Mouse (Mus musculus): Measurements from ENCODE around the gene Dtnbp1. TPM values are rescaled to one million over a fixed set of nuclear protein-coding genes. Genes with fewer than 3 reads are reported as not detected.

The Dtnbp1 gene
- polyA plus RNA-seq, 1 experiment from 2014 or later, result 118 TPM

DNA sequence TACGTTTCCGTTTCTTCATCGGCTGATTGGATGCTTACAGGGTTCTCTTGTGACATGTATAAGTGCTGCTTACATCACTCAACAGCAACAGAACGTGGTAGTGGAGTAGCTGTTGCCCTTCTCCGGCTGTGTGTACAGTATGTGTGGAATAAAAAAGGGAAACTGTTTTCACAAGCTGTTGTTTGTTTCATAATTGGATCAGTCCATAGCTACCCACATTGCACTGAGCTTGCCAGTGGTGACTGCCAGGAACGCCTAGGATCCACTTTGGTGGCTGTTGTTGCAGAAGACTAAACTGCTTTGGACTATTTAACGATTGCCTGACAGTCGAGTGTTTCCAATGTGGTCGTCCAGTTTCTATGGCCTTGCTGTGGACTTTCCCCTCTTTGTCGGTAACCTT lies 80.9 kb downstream of the Dtnbp1 start:
- Histone ChIP-seq H3K27ac (ENCODE audit: low read length) (no peak overlapping the region), H3K4me1 (replicated peaks; ENCODE audit: control insufficient read depth, insufficient read depth, low read length) (0 out of 2 replicates have a peak, but pooled peaks cover 2% of the 10 kb centered on the region), H3K27me3 (replicated peaks; ENCODE audit: control insufficient read depth, insufficient read depth, low read length) (no peaks in the 10 kb centered on the region), H3K9ac (replicated peaks; ENCODE audit: low read depth, low read length) (no peak overlapping the region), H3K4me2 (ENCODE audit: low read length) (no peak overlapping the region), H3K9me3 (ENCODE audit: control insufficient read depth, low read length) (no peaks in the 10 kb centered on the region), H3K4me3 (replicated peaks; ENCODE audit: low read length) (no peak overlapping the region), H3K36me3 (ENCODE audit: control insufficient read depth, insufficient read depth) (peaks cover 36% of the 10 kb centered on the region)
- peak; percentile 54 for ATAC-seq
- 37% methylated on average over 10 of the region's 10 CpGs for WGBS

DNA sequence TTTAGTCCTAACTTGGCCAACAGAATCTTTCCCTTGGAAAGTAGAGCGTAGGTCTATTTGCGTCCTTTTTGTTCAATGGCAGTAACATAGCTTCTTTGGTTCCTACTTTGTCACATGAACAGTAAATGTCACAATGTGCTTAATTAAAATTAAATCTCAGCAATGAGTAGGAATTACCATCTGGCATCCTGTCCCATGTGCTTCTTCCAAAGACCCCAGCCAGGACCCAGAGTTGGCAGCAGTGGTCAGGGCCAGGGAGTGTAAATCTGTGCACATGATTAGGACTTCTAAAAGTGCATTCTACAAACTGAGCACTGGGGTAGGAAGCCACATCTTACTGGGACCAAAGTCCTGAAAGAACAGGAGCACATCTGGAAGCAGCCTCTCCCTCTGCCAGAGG lies 83.7 kb downstream of the Dtnbp1 start:
- Histone ChIP-seq H3K27ac (ENCODE audit: low read length) (no peak overlapping the region), H3K27me3 (replicated peaks; ENCODE audit: control insufficient read depth, insufficient read depth, low read length) (no peaks in the 10 kb centered on the region)

DNA sequence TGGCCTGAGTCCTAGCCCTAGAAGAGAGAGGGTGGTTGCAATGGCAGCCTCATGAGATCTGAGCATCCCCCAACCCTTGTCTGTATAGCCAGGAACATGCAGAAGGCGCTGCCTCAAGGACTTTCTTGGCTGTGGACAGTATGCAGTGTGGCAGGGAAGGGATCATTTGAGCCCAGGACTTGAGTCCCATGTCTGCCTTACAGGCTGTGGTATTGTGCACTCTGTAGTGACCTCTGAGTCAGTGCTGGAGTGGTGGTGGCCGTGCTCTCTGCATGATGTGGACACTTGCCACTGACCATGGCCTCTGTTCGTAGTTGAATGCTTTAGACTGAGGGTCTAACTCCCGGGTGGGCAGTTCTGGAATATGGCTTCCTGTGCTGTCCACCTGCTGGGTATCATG lies 84.7 kb downstream of the Dtnbp1 start:
- Histone ChIP-seq H3K9me3 (ENCODE audit: control insufficient read depth, low read length) (no peaks in the 10 kb centered on the region), H3K4me3 (replicated peaks; ENCODE audit: low read length) (no peak overlapping the region), H3K9ac (replicated peaks; ENCODE audit: low read depth, low read length) (no peak overlapping the region), H3K4me1 (replicated peaks; ENCODE audit: control insufficient read depth, insufficient read depth, low read length) (0 out of 2 replicates have a peak, but pooled peaks cover 7% of the 10 kb centered on the region), H3K27ac (ENCODE audit: low read length) (no peak overlapping the region), H3K27me3 (replicated peaks; ENCODE audit: control insufficient read depth, insufficient read depth, low read length) (no peaks in the 10 kb centered on the region), H3K4me2 (ENCODE audit: low read length) (no peak overlapping the region), H3K36me3 (ENCODE audit: control insufficient read depth, insufficient read depth) (peaks cover 50% of the 10 kb centered on the region)
- 96% methylated on average over 4 of the region's 4 CpGs for WGBS
- ATAC-seq, result no peak

More for the DNA sequence above, 83.7 kb downstream of the Dtnbp1 start:
- peak; percentile 39; the same call in 1 of the 2 replicates for ATAC-seq
- Histone ChIP-seq H3K9ac (replicated peaks; ENCODE audit: low read depth, low read length) (no peak overlapping the region), H3K36me3 (ENCODE audit: control insufficient read depth, insufficient read depth) (peaks cover 51% of the 10 kb centered on the region), H3K9me3 (ENCODE audit: control insufficient read depth, low read length) (no peaks in the 10 kb centered on the region), H3K4me1 (replicated peaks; ENCODE audit: control insufficient read depth, insufficient read depth, low read length) (0 out of 2 replicates have a peak, but pooled peaks cover 2% of the 10 kb centered on the region), H3K4me3 (replicated peaks; ENCODE audit: low read length) (no peak overlapping the region), H3K4me2 (ENCODE audit: low read length) (no peak overlapping the region)
- 77% methylated on average over 2 of the region's 2 CpGs for WGBS

DNA sequence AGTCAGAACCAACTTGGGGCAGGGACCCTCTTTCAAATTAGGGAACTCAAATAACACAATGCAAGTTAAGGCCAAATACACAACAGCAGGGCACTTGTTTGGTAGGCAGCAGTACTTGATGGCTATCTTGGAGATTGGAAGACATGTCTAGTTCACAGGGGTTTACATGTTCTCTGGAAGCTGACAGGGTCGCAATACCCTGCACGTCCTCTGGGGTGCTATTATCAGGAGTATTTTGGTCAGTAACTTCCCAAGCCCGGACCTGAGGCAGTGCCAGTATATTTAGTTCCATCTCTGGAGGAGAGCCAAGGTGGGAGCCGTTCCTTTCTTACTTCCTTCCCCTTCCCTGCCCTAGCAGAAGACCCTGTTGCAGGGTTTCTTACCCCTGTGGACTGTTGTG lies 86.0 kb downstream of the Dtnbp1 start:
- Histone ChIP-seq H3K27me3 (replicated peaks; ENCODE audit: control insufficient read depth, insufficient read depth, low read length) (no peaks in the 10 kb centered on the region), H3K4me1 (replicated peaks; ENCODE audit: control insufficient read depth, insufficient read depth, low read length) (0 out of 2 replicates have a peak, but pooled peaks cover 8% of the 10 kb centered on the region), H3K36me3 (ENCODE audit: control insufficient read depth, insufficient read depth) (peaks cover 44% of the 10 kb centered on the region), H3K9ac (replicated peaks; ENCODE audit: low read depth, low read length) (no peak overlapping the region), H3K27ac (ENCODE audit: low read length) (no peak overlapping the region), H3K4me3 (replicated peaks; ENCODE audit: low read length) (no peak overlapping the region), H3K4me2 (ENCODE audit: low read length) (no peak overlapping the region), H3K9me3 (ENCODE audit: control insufficient read depth, low read length) (no peaks in the 10 kb centered on the region)
- no peak for ATAC-seq
- 74% methylated on average over 4 of the region's 4 CpGs for WGBS

DNA sequence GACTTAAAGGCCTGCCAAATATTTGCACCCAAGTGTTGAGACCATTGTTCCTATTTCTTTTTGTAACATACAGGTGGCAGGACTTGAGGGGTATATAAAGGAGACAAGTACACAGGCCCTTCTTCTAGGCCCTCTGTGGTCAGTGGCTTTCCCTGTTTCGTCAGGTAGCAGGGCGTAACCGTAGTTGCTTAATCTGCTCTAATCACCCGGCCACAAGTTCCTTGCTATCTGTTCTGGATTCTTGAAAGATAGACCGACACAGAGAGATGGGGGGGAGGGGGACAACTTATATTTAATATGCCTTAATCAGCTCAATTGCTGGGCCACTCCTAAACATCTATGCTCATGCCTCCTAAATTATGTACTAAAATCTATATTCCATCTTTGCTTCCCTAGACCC lies 86.6 kb downstream of the Dtnbp1 start:
- Histone ChIP-seq H3K9ac (replicated peaks; ENCODE audit: low read depth, low read length) (no peak overlapping the region), H3K4me2 (ENCODE audit: low read length) (no peak overlapping the region), H3K27me3 (replicated peaks; ENCODE audit: control insufficient read depth, insufficient read depth, low read length) (no peaks in the 10 kb centered on the region), H3K36me3 (ENCODE audit: control insufficient read depth, insufficient read depth) (peaks cover 43% of the 10 kb centered on the region), H3K4me3 (replicated peaks; ENCODE audit: low read length) (no peak overlapping the region), H3K27ac (ENCODE audit: low read length) (no peak overlapping the region), H3K4me1 (replicated peaks; ENCODE audit: control insufficient read depth, insufficient read depth, low read length) (0 out of 2 replicates have a peak, but pooled peaks cover 8% of the 10 kb centered on the region), H3K9me3 (ENCODE audit: control insufficient read depth, low read length) (no peaks in the 10 kb centered on the region)
- WGBS, result 91% methylated on average over 5 of the region's 5 CpGs
- ATAC-seq, result no peak

DNA sequence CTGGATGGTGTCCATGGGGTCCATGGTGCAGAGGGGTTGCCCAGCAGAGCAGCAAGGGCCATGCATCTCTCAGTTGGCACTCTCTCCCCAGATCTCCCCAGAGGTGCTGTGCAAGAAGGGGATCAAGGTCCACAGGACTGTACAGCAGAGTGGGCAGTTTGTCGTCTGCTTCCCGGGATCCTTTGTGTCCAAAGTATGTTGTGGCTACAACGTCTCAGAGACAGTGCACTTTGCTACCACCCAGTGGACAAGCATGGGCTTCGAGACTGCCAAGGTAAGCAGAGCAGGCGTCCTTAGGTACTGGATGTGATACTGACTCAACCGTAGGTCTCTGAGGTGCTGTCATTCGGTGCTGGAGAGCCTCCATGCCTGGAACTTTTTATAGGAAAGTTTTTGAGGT lies 88.4 kb downstream of the Dtnbp1 start:
- Histone ChIP-seq H3K4me1 (replicated peaks; ENCODE audit: control insufficient read depth, insufficient read depth, low read length) (0 out of 2 replicates have a peak, but pooled peaks cover 10% of the 10 kb centered on the region), H3K36me3 (ENCODE audit: control insufficient read depth, insufficient read depth) (peaks cover 36% of the 10 kb centered on the region), H3K9ac (replicated peaks; ENCODE audit: low read depth, low read length) (no peak overlapping the region), H3K9me3 (ENCODE audit: control insufficient read depth, low read length) (no peaks in the 10 kb centered on the region), H3K4me3 (replicated peaks; ENCODE audit: low read length) (no peak overlapping the region), H3K27ac (ENCODE audit: low read length) (no peak overlapping the region), H3K4me2 (ENCODE audit: low read length) (no peak overlapping the region), H3K27me3 (replicated peaks; ENCODE audit: control insufficient read depth, insufficient read depth, low read length) (no peaks in the 10 kb centered on the region)
- WGBS, result 58% methylated on average over 7 of the region's 7 CpGs
- ATAC-seq, result no peak

DNA sequence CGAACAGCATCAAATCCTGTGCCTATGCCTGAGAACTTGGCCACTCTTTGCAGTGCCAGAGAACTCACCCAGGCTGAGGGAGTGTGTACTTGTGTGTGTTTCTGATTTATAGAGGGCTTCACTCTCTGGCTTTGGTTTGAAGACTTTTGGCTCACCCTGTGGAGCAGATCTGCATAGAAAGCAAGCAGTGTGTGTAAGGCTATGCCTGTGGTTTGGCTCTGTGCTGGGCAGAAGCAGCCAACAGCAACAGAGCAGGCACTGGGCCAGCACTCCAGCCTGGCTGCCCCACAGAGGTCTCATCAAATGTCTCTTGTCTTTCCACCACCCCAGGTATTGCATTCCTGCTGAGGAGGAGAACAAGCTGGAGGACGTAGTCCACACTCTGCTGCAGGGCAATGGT lies 89.1 kb downstream of the Dtnbp1 start:
- WGBS, result 73% methylated on average over 2 of the region's 2 CpGs

DNA sequence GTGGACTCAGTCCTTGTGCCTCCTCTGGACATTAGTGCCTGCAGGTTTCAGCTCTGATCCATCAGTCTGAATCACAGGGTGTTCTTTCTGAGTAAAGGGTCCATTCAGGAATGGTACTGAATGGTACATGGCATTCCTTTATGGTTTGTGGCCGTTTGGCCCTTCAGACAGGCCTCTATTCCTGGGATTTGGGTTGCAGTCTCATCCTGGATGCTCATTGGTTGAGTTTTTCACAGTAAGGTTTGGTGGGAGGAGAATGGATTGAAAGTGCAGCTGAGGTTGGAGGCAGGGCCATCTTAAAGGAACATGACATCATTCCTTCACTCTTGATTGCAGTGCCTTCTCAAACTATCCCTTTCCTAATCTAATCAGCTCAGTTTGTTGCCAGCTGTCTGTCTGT lies 93.2 kb downstream of the Dtnbp1 start:
- 17% methylated on average over 1 of the region's 1 CpGs for WGBS
- Histone ChIP-seq H3K27ac (ENCODE audit: low read length) (no peak overlapping the region), H3K4me2 (ENCODE audit: low read length) (no peak overlapping the region), H3K4me1 (replicated peaks; ENCODE audit: control insufficient read depth, insufficient read depth, low read length) (peaks cover 22% of the 10 kb centered on the region), H3K4me3 (replicated peaks; ENCODE audit: low read length) (no peak overlapping the region), H3K9ac (replicated peaks; ENCODE audit: low read depth, low read length) (no peak overlapping the region), H3K9me3 (ENCODE audit: control insufficient read depth, low read length) (no peaks in the 10 kb centered on the region), H3K27me3 (replicated peaks; ENCODE audit: control insufficient read depth, insufficient read depth, low read length) (no peaks in the 10 kb centered on the region), H3K36me3 (ENCODE audit: control insufficient read depth, insufficient read depth) (peaks cover 9% of the 10 kb centered on the region)
- no peak for ATAC-seq

More for the DNA sequence above, 89.1 kb downstream of the Dtnbp1 start:
- H3K4me1 ChIP-seq (replicated peaks; ENCODE audit: control insufficient read depth, insufficient read depth, low read length), result peaks cover 13% of the 10 kb centered on the region
- H3K9me3 ChIP-seq (ENCODE audit: control insufficient read depth, low read length), result no peaks in the 10 kb centered on the region
- no peaks in the 10 kb centered on the region for H3K27me3 ChIP-seq (replicated peaks; ENCODE audit: control insufficient read depth, insufficient read depth, low read length)
- H3K4me2 ChIP-seq (ENCODE audit: low read length), result no peak overlapping the region
- no peak overlapping the region for H3K4me3 ChIP-seq (replicated peaks; ENCODE audit: low read length)
- H3K27ac ChIP-seq (ENCODE audit: low read length), result no peak overlapping the region
- ATAC-seq, result peak; percentile 36; the same call in 1 of the 2 replicates
- peaks cover 34% of the 10 kb centered on the region for H3K36me3 ChIP-seq (ENCODE audit: control insufficient read depth, insufficient read depth)
- H3K9ac ChIP-seq (replicated peaks; ENCODE audit: low read depth, low read length), result no peak overlapping the region

DNA sequence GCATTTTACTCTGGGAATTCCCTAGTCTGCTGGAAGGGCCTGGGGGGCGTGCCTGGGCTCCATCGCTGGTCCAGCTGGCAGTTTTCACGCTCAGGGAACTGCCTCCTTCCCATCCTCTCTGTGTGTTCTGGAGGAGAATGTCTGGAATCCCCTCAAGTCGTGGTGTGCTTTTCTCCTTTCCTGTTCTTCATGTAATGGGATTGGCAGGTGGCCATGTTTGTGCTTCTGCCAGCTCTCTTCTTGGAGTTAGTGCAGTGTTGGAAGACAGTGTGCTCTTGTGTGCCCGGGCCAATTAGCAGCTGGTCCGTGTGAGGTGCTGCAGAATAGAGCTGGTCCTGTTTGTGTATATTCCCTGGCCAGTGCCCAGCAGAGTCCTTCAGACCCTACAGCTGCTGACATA lies 94.2 kb downstream of the Dtnbp1 start:
- no peaks in the 10 kb centered on the region for H3K9me3 ChIP-seq (ENCODE audit: control insufficient read depth, low read length)
- peak; percentile 97 for ATAC-seq
- peaks cover 4% of the 10 kb centered on the region; the same call in 1 of the 2 replicates for H3K36me3 ChIP-seq (ENCODE audit: control insufficient read depth, insufficient read depth)
- peaks cover 22% of the 10 kb centered on the region for H3K4me1 ChIP-seq (replicated peaks; ENCODE audit: control insufficient read depth, insufficient read depth, low read length)
- WGBS, result 10% methylated on average over 6 of the region's 6 CpGs
- H3K27me3 ChIP-seq (replicated peaks; ENCODE audit: control insufficient read depth, insufficient read depth, low read length), result no peaks in the 10 kb centered on the region
- no peak overlapping the region for H3K4me3 ChIP-seq (replicated peaks; ENCODE audit: low read length)
- H3K27ac ChIP-seq (ENCODE audit: low read length), result peak overlapping the region; percentile 77
- H3K9ac ChIP-seq (replicated peaks; ENCODE audit: low read depth, low read length), result no peak overlapping the region
- H3K4me2 ChIP-seq (ENCODE audit: low read length), result no peak overlapping the region

DNA sequence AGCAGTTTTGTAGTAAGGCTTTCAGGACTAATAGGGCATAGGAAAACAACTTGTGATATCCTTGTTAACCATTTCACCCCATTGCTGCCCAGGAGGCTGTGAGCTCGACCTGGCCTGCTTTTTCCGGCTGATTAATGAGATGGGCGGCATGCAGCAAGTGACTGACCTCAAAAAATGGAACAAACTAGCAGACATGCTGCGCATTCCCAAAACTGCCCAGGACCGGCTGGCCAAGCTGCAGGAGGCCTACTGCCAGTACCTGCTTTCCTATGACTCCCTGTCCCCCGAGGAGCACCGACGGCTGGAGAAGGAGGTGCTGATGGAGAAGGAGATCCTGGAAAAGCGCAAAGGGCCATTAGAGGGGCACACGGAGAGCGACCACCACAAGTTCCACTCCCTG lies 95.8 kb downstream of the Dtnbp1 start:
- ATAC-seq, result no peak
- Histone ChIP-seq H3K4me2 (ENCODE audit: low read length) (no peak overlapping the region), H3K27ac (ENCODE audit: low read length) (no peak overlapping the region), H3K9me3 (ENCODE audit: control insufficient read depth, low read length) (no peaks in the 10 kb centered on the region), H3K36me3 (ENCODE audit: control insufficient read depth, insufficient read depth) (peaks cover 8% of the 10 kb centered on the region), H3K4me1 (replicated peaks; ENCODE audit: control insufficient read depth, insufficient read depth, low read length) (peaks cover 16% of the 10 kb centered on the region), H3K9ac (replicated peaks; ENCODE audit: low read depth, low read length) (no peak overlapping the region), H3K4me3 (replicated peaks; ENCODE audit: low read length) (no peak overlapping the region), H3K27me3 (replicated peaks; ENCODE audit: control insufficient read depth, insufficient read depth, low read length) (no peaks in the 10 kb centered on the region)
- 85% methylated on average over 11 of the region's 11 CpGs for WGBS

Data from forebrain, embryonic 16.5 days (tissue).